Mouse (Mus musculus) adrenal gland, postnatal 25 days (tissue): ENCODE measurements at regions not wholly inside any gene's neighbourhood (a gene's known extent, or its start where the extent isn't known, plus 50 kb on each side); places are given as distances from the start of the nearest gene placed in this dataset.
"Not testable (repeated sequence)": the region's sequence is repeated elsewhere in the genome, so short reads cannot be mapped to it uniquely, and the experiment has no call there.

ENCODE experiments used
- DNase-seq: peaks from one replicate; pipeline ENCODE4 v3.0.0; 2021; ENCODE audit warnings: mixed read lengths

DNA sequence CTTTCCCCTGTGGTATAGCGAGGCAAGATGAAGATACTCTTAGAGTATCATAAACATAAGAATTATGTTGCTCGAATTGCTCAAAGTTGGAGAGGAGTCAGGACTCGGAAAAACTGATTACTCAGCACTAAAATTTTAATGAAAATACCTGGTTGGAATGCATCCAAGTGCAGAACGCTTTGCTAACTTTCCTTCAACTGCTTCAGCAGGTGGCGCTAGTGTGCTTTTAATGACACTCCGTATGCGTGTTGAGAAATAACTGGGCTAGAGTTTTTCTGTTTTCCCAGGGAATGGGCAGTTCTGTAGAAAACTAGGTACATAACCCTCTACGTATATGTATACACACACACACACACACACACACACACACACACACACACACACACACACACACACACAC, 221.0 kb downstream of the Grxcr1 start:
- peak; percentile 58 for DNase-seq

DNA sequence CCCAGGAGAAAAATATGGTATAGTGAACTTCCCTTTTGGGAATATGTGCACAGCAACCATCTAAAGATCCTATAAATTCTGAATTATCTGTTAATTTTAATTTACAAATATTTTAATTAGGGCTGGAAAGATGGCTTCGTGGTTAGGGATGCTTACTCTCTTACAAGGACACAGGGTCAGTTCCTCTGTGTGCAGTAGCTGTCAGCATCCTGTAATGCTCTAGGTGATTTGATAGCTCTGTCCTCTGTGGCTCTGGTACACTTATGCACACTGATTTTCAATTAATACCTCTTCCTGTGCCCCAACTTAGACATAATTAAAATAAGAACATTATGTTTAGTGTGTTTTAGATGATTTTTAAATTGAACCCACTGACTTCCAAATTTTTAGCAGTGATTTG, 221.8 kb downstream of the Grxcr1 start:
- DNase-seq: no peak

DNA sequence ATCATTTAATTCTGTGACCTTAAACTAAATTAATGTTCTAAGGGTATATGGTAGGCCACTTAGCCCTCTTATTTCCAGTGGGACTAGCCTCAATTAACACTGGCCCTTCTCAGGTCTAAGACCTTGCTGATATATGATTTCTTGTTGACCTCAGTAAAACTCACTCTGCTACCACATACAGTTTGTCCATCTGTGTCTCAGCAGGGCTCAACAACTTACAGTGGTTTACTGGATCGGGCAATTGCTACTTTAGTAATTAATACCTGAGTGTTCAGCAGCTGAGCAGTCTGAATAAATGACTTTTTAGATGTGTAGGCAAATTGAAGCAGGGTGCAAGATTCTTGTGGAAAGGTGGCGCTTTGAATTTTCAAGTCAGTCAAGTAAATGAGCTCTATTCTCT, 222.5 kb downstream of the Grxcr1 start:
- DNase-seq: no peak

- no peak for DNase-seq
These were observed 232.6 kb downstream of the Grxcr1 start for GRCm38 (mm10) chr5:68264206-68264605.

GRCm38 (mm10) chr5:68274271-68274670, 242.6 kb downstream of the Grxcr1 start:
- DNase-seq: no peak

DNA sequence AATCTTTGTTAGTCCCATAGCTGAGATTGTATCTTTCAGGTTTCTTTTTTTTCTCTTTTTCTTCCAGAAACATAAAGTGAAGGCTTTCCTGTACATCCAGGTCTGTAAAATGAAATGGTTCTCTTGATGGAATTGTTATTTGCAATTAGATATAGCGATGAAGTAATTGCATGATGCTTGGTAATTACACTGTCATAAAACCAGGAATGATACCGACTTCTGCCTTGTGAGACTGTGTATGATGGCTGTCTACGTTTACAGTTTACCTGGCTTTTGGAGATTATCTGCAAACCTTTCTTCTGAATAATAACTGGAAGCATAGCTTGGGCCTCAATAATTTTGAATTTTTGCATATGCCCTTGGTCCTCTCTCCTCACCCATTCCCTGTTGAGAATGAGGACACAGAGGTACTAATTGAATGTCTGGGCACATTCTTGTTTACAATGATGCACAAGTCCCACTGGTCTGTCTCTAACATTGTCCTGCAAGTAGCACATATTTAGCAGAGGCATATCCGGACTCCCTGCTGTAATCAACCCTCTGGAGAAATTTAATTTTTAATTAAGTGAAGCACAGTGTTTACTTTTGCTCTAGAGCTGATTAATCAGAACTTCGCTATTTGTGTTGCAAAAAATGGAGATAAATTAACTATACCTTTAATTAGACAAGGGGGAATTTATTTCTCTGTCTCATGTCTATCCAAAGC, 244.1 kb downstream of the Grxcr1 start:
- no peak for DNase-seq

DNA sequence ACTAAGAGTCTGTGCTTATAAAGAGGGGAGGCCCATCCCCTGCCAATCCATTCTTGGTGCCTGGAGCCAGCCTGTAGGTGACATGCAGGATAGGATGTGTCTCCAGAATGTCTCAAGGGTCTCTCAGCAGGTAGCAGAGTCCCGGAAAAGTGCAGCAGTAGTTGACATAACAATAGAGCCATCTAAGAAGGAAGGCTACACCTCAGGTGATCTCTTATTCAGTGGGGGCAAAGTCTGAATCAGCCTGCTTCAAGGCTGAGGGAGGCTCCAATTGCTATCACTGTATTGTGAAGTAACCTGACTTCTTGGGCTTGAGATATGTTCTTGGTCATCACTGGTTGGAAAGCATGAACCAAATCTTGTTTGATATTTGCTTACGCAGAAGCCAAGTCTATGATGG, 264.1 kb downstream of the Grxcr1 start:
- not testable (repeated sequence) for DNase-seq

DNA sequence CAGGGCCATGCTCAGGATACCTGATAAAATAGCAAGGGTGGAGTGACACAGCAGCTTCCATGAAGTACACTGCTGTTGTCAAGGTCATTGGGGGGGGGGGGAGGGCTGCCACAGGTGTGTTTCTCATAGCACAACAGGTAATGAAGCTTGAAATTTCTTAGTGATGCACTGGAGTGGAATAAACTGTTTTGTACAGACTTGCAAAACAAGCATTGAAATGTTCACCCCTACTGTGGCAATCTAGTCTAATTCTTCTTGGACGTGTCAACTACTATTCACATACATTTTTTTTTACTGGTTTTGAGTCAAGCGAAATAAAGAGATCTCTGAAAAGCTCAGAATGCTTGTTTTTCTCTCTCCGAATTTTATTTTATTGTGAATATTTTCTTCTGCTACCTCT, 281.6 kb downstream of the Grxcr1 start:
- DNase-seq: no peak

GRCm38 (mm10) chr5:68318979-68319378, 287.3 kb downstream of the Grxcr1 start:
- no peak for DNase-seq

DNA sequence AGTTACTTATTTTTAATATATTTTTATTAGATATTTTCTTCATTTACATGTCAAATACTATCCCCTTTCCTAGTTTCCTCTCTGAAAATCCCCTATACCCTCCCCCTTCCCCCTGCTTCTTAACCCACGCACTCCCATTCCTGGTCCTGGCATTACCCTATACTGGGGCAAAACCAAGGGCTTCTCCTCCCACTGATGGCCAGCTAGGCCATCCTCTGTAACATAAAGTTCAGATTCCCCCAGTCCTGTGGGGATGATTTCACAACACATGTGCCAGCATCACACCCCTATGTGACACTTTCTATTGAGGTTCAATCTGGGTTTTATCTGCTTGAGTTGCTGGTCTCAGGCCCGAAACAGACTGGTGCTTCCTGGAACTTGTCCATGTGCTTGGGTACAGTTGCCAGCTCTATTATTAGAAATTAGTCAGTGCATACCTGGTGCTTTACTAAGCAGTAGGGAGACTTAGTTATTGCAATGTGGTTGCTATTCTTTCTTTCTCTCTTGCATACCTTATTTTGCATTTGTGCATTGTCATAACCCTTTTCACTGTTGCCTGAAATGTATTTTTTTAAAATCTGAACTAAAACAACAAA, 295.5 kb downstream of the Grxcr1 start:
- DNase-seq: no peak

DNA sequence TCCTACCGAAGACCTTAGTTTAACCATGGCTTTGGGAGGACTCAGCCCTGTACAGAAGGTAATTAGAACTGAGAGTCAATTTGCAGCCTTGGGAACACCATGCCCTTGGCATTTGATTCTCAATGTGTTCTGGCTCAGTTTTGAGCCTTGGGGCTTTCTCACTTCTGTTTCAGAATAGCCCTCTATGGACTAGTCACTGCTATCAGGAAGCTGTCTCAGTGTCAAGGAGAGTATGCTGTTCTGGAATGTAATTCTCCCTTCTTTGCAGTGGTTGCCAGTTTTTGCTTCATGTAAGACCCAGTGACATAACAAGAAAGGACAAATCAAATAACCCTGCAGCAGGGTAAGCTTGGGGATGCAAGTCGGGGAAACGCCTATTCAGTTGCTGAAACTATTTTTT, 297.7 kb downstream of the Grxcr1 start:
- no peak for DNase-seq

DNA sequence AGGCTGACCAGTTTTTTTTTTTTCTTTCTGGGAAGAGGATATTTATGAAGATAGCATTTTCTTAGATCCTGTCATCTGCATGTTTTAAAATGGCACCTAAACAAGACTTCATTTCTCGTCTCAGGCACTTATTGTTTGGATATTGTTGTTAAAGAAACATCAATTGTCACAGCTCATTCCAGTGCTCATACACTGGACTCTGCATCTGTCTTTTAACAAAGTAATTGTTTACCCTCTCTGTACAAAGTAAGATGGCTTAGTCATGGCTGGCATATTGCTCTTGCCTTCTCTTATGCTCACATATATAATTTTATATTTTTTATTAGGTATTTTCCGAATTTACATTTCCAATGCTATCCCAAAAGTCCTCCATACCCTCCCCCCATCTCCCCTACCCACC, 298.2 kb downstream of the Grxcr1 start:
- no peak for DNase-seq

- DNase-seq: no peak
These were observed 319.3 kb downstream of the Grxcr1 start for GRCm38 (mm10) chr5:68350921-68351320.

GRCm38 (mm10) chr5:68351793-68352192, 320.2 kb downstream of the Grxcr1 start:
- no peak for DNase-seq

GRCm38 (mm10) chr5:68353211-68353610, 321.6 kb downstream of the Grxcr1 start:
- no peak for DNase-seq

DNA sequence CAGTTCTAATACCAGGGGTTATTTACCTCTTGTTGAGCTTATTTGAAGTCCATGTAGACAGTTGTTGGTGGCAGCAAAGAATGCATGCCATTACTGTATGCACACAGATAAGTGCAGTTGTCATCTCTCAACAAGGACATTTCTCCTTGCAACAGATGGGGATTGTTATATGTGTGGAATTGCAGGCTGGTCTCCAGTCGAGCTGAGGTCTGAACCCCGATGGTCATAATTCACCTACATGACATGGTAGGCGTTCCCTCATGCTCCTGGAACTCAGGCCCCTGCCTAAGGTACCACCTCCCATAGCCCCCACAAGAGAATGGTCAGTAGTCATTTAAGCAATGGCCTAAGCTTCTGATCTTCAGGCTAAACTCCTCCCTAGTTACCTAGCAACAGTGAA, 322.2 kb downstream of the Grxcr1 start:
- not testable (repeated sequence) for DNase-seq

DNA sequence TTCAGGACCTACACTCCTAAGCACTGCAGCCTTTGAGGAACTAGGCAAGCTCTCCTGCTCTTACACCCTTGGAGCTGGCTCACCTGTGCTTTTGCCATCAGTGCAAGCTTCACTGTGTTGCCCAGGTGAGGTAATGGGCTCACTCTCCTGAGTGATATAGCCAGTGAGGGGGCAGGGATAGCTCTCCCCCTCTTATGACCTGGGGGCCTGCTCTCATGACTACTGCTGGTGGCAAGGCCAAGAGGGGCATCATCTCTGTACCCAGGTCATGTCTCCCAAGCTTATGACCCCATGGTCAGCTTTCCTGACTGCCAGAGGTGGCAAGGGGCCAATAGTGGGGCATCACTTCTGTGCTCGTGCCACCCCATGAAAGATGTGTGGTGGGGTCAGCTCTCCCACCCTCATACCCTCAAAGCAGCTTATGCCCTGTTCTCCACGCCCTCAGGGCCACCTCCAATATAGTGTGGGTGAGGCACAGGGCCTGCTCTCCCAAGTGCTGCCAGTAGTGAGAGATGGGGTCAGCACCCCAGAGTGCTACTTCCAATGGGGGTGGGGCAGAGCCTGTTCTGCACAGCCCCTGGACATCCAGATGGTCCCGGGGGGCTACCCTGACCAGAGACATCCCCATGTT, 330.1 kb downstream of the Grxcr1 start:
- DNase-seq: no peak

GRCm38 (mm10) chr5:68373082-68373481, 341.4 kb downstream of the Grxcr1 start:
- no peak for DNase-seq
